Mouse (Mus musculus) forebrain, embryonic 15.5 days (tissue): ENCODE measurements around the gene Oscp1. TPM values are rescaled to one million over a fixed set of nuclear protein-coding genes. Genes with fewer than 3 reads are reported as not detected.

Source experiments
- ATAC-seq: fragments of 200-750 bp; cut with Nextera tagmentation; replicated peaks from 2 replicates; pipeline ENCODE4 v1.8.0; 2017; ENCODE audit warnings: mild to moderate bottlenecking, moderate TSS enrichment, moderate library complexity
- H3K27ac ChIP-seq: fragments of 300-500 bp; sonication (generic); replicated peaks from 2 replicates; pipeline ENCODE4 v1.5.1; 2015; ENCODE audit warnings: mild to moderate bottlenecking, inconsistent platforms
- H3K27me3 ChIP-seq: fragments of 300-500 bp; sonication (generic); 2 replicates; pipeline ENCODE4 v1.6.1; 2015; ENCODE audit warnings: inconsistent platforms
- H3K36me3 ChIP-seq: fragments of 300-500 bp; sonication (generic); 2 replicates; pipeline ENCODE4 v1.6.1; 2015; ENCODE audit warnings: mild to moderate bottlenecking, inconsistent platforms
- H3K4me1 ChIP-seq: fragments of 300-500 bp; sonication (generic); 2 replicates; pipeline ENCODE4 v1.6.1; 2015; ENCODE audit warnings: inconsistent platforms
- H3K4me2 ChIP-seq: fragments of 300-500 bp; sonication (generic); replicated peaks from 2 replicates; pipeline ENCODE4 v1.6.1; 2015; ENCODE audit warnings: mild to moderate bottlenecking, inconsistent platforms
- H3K4me3 ChIP-seq: fragments of 300-500 bp; sonication (generic); 2 replicates; pipeline ENCODE4 v1.5.1; 2015; ENCODE audit warnings: mild to moderate bottlenecking, inconsistent platforms
- H3K9ac ChIP-seq: fragments of 300-500 bp; sonication (generic); replicated peaks from 2 replicates; pipeline ENCODE4 v1.6.1; 2015; ENCODE audit warnings: mild to moderate bottlenecking, inconsistent platforms
- H3K9me3 ChIP-seq: fragments of 300-500 bp; sonication (generic); 2 replicates; pipeline ENCODE4 v1.6.1; 2016; ENCODE audit warnings: inconsistent platforms
- WGBS: fragments of 180-500 bp; shearing (Covaris S2); methylation state at CpG from one replicate; pipeline ENCODE4 v1.1.7; 2015; ENCODE audit warnings: mixed read lengths; 5-methylcytosine and 5-hydroxymethylcytosine counted together
- polyA plus RNA-seq: library from polyadenylated mRNA; unstranded; fragments of >200 nt; fragmentation: Nextera tagmentation; extraction: Ambion mirVana; gene quantifications from 2 replicates; pipeline ENCODE4 v1.2.1, GENCODE M21; 2015

The Oscp1 gene
- polyA plus RNA-seq, 1 experiment from 2014 or later, result 35.3 TPM

GRCm38 (mm10) chr4:126057207-126058133 lies 895 bp upstream of the Oscp1 start:
- Histone ChIP-seq H3K4me2 (peak overlapping the region; percentile 89), H3K27me3 (no peaks in the 10 kb centered on the region), H3K36me3 (peaks cover 23% of the 10 kb centered on the region), H3K9ac (peak overlapping the region; percentile 63), H3K27ac (no peak overlapping the region), H3K9me3 (no peaks in the 10 kb centered on the region), H3K4me3 (peak overlapping the region; percentile 69), H3K4me1 (peaks cover 20% of the 10 kb centered on the region)
- 13% methylated on average over 19 of the region's 19 CpGs for WGBS
- no peak for ATAC-seq

GRCm38 (mm10) chr4:126058997-126059362 lies 615 bp downstream of the Oscp1 start:
- Histone ChIP-seq H3K9me3 (no peaks in the 10 kb centered on the region), H3K4me2 (peak overlapping the region; percentile 89), H3K4me1 (peaks cover 20% of the 10 kb centered on the region), H3K27me3 (no peaks in the 10 kb centered on the region), H3K36me3 (peaks cover 19% of the 10 kb centered on the region), H3K9ac (peak overlapping the region; percentile 63), H3K27ac (peak overlapping the region; percentile 59; the same call in 1 of the 2 replicates), H3K4me3 (peak overlapping the region; percentile 69)
- 27% methylated on average over 9 of the region's 9 CpGs for WGBS
- no peak for ATAC-seq

- no peak overlapping the region for H3K4me2 ChIP-seq
- no peak overlapping the region for H3K27ac ChIP-seq
- H3K4me3 ChIP-seq, result no peak overlapping the region
- no peaks in the 10 kb centered on the region for H3K9me3 ChIP-seq
- no peaks in the 10 kb centered on the region for H3K36me3 ChIP-seq
- no peak overlapping the region for H3K9ac ChIP-seq
- peaks cover 23% of the 10 kb centered on the region for H3K4me1 ChIP-seq
- no peaks in the 10 kb centered on the region for H3K27me3 ChIP-seq
- ATAC-seq, result no peak
- 38% methylated on average over 1 of the region's 1 CpGs for WGBS
These were observed 4.5 kb downstream of the Oscp1 start for GRCm38 (mm10) chr4:126062856-126063255.

GRCm38 (mm10) chr4:126065241-126065640 lies 6.9 kb downstream of the Oscp1 start:
- no peaks in the 10 kb centered on the region for H3K36me3 ChIP-seq
- no peak for ATAC-seq
- H3K4me1 ChIP-seq, result peaks cover 15% of the 10 kb centered on the region
- H3K4me2 ChIP-seq, result no peak overlapping the region
- H3K9me3 ChIP-seq, result no peaks in the 10 kb centered on the region
- H3K27ac ChIP-seq, result no peak overlapping the region
- H3K4me3 ChIP-seq, result no peak overlapping the region
- H3K27me3 ChIP-seq, result no peaks in the 10 kb centered on the region
- WGBS, result 86% methylated on average over 7 of the region's 7 CpGs
- H3K9ac ChIP-seq, result no peak overlapping the region

GRCm38 (mm10) chr4:126067401-126068077 lies 9.2 kb downstream of the Oscp1 start:
- WGBS, result 48% methylated on average over 15 of the region's 15 CpGs
- no peaks in the 10 kb centered on the region for H3K36me3 ChIP-seq
- H3K4me1 ChIP-seq, result peaks cover 15% of the 10 kb centered on the region
- H3K4me3 ChIP-seq, result no peak overlapping the region
- 0 out of 2 replicates have a peak, but pooled peaks have one; percentile 11 for ATAC-seq
- H3K27ac ChIP-seq, result peak overlapping the region; percentile 72
- H3K9ac ChIP-seq, result no peak overlapping the region
- H3K27me3 ChIP-seq, result no peaks in the 10 kb centered on the region
- H3K4me2 ChIP-seq, result 0 out of 2 replicates have a peak overlapping the region, but pooled peaks have one; percentile 10
- no peaks in the 10 kb centered on the region for H3K9me3 ChIP-seq

- no peaks in the 10 kb centered on the region for H3K9me3 ChIP-seq
- no peak for ATAC-seq
- no peak overlapping the region for H3K9ac ChIP-seq
- no peak overlapping the region for H3K27ac ChIP-seq
- H3K27me3 ChIP-seq, result no peaks in the 10 kb centered on the region
- whole genome bisulfite sequencing, result 86% methylated on average over 6 of the region's 6 CpGs
- peaks cover 15% of the 10 kb centered on the region for H3K4me1 ChIP-seq
- H3K4me3 ChIP-seq, result no peak overlapping the region
- H3K36me3 ChIP-seq, result no peaks in the 10 kb centered on the region
- no peak overlapping the region for H3K4me2 ChIP-seq
These were observed 10.5 kb downstream of the Oscp1 start for GRCm38 (mm10) chr4:126068842-126069241.

- peaks cover 3% of the 10 kb centered on the region; the same call in 1 of the 2 replicates for H3K36me3 ChIP-seq
- no peak overlapping the region for H3K9ac ChIP-seq
- 83% methylated on average over 6 of the region's 6 CpGs for WGBS
These were observed 19.5 kb downstream of the Oscp1 start for GRCm38 (mm10) chr4:126077833-126078232.

GRCm38 (mm10) chr4:126079266-126079665 lies 20.9 kb downstream of the Oscp1 start:
- Histone ChIP-seq H3K9ac (no peak overlapping the region), H3K9me3 (no peaks in the 10 kb centered on the region), H3K4me3 (no peak overlapping the region), H3K27me3 (no peaks in the 10 kb centered on the region), H3K4me2 (no peak overlapping the region), H3K4me1 (no peaks in the 10 kb centered on the region), H3K36me3 (peaks cover 3% of the 10 kb centered on the region; the same call in 1 of the 2 replicates), H3K27ac (no peak overlapping the region)
- ATAC-seq, result no peak
- WGBS, result 83% methylated on average over 4 of the region's 4 CpGs

More at GRCm38 (mm10) chr4:126077833-126078232, 19.5 kb downstream of the Oscp1 start:
- Histone ChIP-seq H3K27me3 (no peaks in the 10 kb centered on the region), H3K9me3 (no peaks in the 10 kb centered on the region), H3K4me3 (no peak overlapping the region), H3K27ac (no peak overlapping the region), H3K4me2 (no peak overlapping the region), H3K4me1 (no peaks in the 10 kb centered on the region)
- ATAC-seq, result no peak

- ATAC-seq, result no peak
- Histone ChIP-seq H3K27ac (no peak overlapping the region), H3K4me2 (no peak overlapping the region), H3K4me3 (no peak overlapping the region), H3K36me3 (no peaks in the 10 kb centered on the region), H3K9me3 (no peaks in the 10 kb centered on the region), H3K27me3 (no peaks in the 10 kb centered on the region), H3K4me1 (no peaks in the 10 kb centered on the region; the same call in 1 of the 2 replicates), H3K9ac (no peak overlapping the region)
- WGBS, result 95% methylated on average over 1 of the region's 1 CpGs
These were observed 23.2 kb downstream of the Oscp1 start for GRCm38 (mm10) chr4:126081601-126082000.

- no peak for ATAC-seq
These were observed 24.7 kb downstream of the Oscp1 start for GRCm38 (mm10) chr4:126083021-126083420.

GRCm38 (mm10) chr4:126084382-126084781 lies 26.0 kb downstream of the Oscp1 start:
- Histone ChIP-seq H3K4me3 (no peak overlapping the region), H3K9ac (no peak overlapping the region), H3K27me3 (no peaks in the 10 kb centered on the region), H3K27ac (no peak overlapping the region), H3K4me2 (no peak overlapping the region), H3K36me3 (no peaks in the 10 kb centered on the region; the same call in 1 of the 2 replicates), H3K9me3 (no peaks in the 10 kb centered on the region), H3K4me1 (no peaks in the 10 kb centered on the region; the same call in 1 of the 2 replicates)
- ATAC-seq, result no peak
- WGBS, result 69% methylated on average over 8 of the region's 8 CpGs

More at GRCm38 (mm10) chr4:126083021-126083420, 24.7 kb downstream of the Oscp1 start:
- H3K9me3 ChIP-seq, result no peaks in the 10 kb centered on the region
- H3K27me3 ChIP-seq, result no peaks in the 10 kb centered on the region
- no peaks in the 10 kb centered on the region; the same call in 1 of the 2 replicates for H3K36me3 ChIP-seq
- WGBS, result 95% methylated on average over 9 of the region's 9 CpGs
- H3K4me2 ChIP-seq, result no peak overlapping the region
- no peak overlapping the region for H3K27ac ChIP-seq
- no peak overlapping the region for H3K9ac ChIP-seq
- H3K4me3 ChIP-seq, result no peak overlapping the region
- H3K4me1 ChIP-seq, result no peaks in the 10 kb centered on the region; the same call in 1 of the 2 replicates
